Mouse (Mus musculus) E14TG2a.4 (cell line): ENCODE measurements around the gene Fars2.

ENCODE experiments used
- CTCF ChIP-seq: conservative IDR thresholded peaks from 2 replicates; pipeline ENCODE4 v1.5.1; 2014; ENCODE audit warnings: low read length
- NANOG ChIP-seq: IDR thresholded peaks from 2 replicates; pipeline ENCODE4 v1.6.1; 2014; ENCODE audit warnings: borderline replicate concordance, low read length, mixed read lengths
- POU5F1 ChIP-seq: IDR thresholded peaks from 2 replicates; pipeline ENCODE4 v1.6.1; 2014; ENCODE audit warnings: low read length, borderline replicate concordance

- TF ChIP-seq CTCF (peak; percentile 60), NANOG (peak; percentile 4; the same call in 1 of the 2 replicates), POU5F1 (no peak)
Observed at GRCm38 (mm10) chr13:36282018-36282417, 164.8 kb downstream of the Fars2 start.
